In genomic region chr8:91806720-91807241, GRCm38 (mm10) we compare ENCODE assay signal across 11 mouse cellular contexts. TPM values are rescaled to one million over a fixed set of nuclear protein-coding genes. Genes with fewer than 3 reads are reported as not detected.
DNase-seq lines count a peak whose midpoint lies in the region; ATAC-seq and TF ChIP-seq lines count a peak whose summit lies in the region.
"Had no signal": no experiment of that assay in that cellular context is flagged by ENCODE, and none has a peak within 500 bp of the region (broad histone marks: within the 10 kb centered on the region; RNA-seq: fewer than 3 reads in every experiment).

No protein-coding gene starts in this region.

- H3K9me3 ChIP-seq in hindbrain, postnatal 0 days (ENCODE audit: low read length) = no peaks in the 10 kb centered on the region
- no peaks in the 10 kb centered on the region for H3K9me3 ChIP-seq in lung, embryonic 15.5 days
- no peaks in the 10 kb centered on the region for H3K9me3 ChIP-seq in neural tube, embryonic 13.5 days

- TF ChIP-seq CTCF in hindbrain, postnatal 0 days (IDR thresholded peaks at IDR 0.05; ENCODE audit: low read depth) = no peak

- 0 out of 2 replicates have a peak overlapping the region, but pooled peaks have one; percentile 2 for H3K4me3 ChIP-seq in hindbrain, postnatal 0 days (ENCODE audit: low read length)
- H3K4me3 ChIP-seq in lung, embryonic 15.5 days = peak overlapping the region; percentile 37
- H3K4me3 ChIP-seq in neural tube, embryonic 13.5 days = peak overlapping the region; percentile 30; the same call in 1 of the 2 replicates

- peaks cover 6% of the 10 kb centered on the region; the same call in 1 of the 2 replicates for H3K4me1 ChIP-seq in hindbrain, postnatal 0 days (ENCODE audit: insufficient read depth, low read length)
- peaks cover 24% of the 10 kb centered on the region; the same call in 1 of the 2 replicates for H3K4me1 ChIP-seq in lung, embryonic 15.5 days
- peaks cover 51% of the 10 kb centered on the region for H3K4me1 ChIP-seq in neural tube, embryonic 13.5 days (replicated peaks)

- no peaks in the 10 kb centered on the region for H3K36me3 ChIP-seq in hindbrain, postnatal 0 days (ENCODE audit: insufficient read depth, low read length)
- H3K36me3 ChIP-seq in lung, embryonic 15.5 days = no peaks in the 10 kb centered on the region
- no peaks in the 10 kb centered on the region for H3K36me3 ChIP-seq in neural tube, embryonic 13.5 days

- H3K27me3 ChIP-seq in hindbrain, postnatal 0 days (ENCODE audit: insufficient read depth, low read length) = peaks cover 42% of the 10 kb centered on the region
- peaks cover 81% of the 10 kb centered on the region for H3K27me3 ChIP-seq in lung, embryonic 15.5 days
- peaks cover 85% of the 10 kb centered on the region for H3K27me3 ChIP-seq in neural tube, embryonic 13.5 days

- DNase-seq in kidney, adult 11 months = peak; percentile 33
- no peak for DNase-seq in kidney, adult 18-20 months
- DNase-seq in hindbrain, postnatal 0 days (ENCODE audit: low spot score) = peak; percentile 4
- no peak for DNase-seq in gastrocnemius, adult 18-20 months (ENCODE audit: low spot score)
- DNase-seq in layer of hippocampus, adult 8-10 months (ENCODE audit: low spot score in 2 of 2) = no peak
- DNase-seq in layer of hippocampus, adult 9-10 months (ENCODE audit: low spot score) = no peak
- DNase-seq: adrenal gland, postnatal 36 days; cerebellum, postnatal 36 days; liver had no signal

- peak overlapping the region; percentile 48; the same call in 1 of the 2 replicates for H3K4me2 ChIP-seq in hindbrain, postnatal 0 days (ENCODE audit: low read depth, low read length)
- peak overlapping the region; percentile 96 for H3K4me2 ChIP-seq in lung, embryonic 15.5 days
- peak overlapping the region; percentile 52 for H3K4me2 ChIP-seq in neural tube, embryonic 13.5 days

- peak overlapping the region; percentile 38; the same call in 1 of the 2 replicates for H3K27ac ChIP-seq in hindbrain, postnatal 0 days
- H3K27ac ChIP-seq in lung, embryonic 15.5 days = peak overlapping the region; percentile 92
- H3K27ac ChIP-seq in neural tube, embryonic 13.5 days (replicated peaks) = no peak overlapping the region

- H3K9ac ChIP-seq in hindbrain, postnatal 0 days (replicated peaks; ENCODE audit: low read length) = no peak overlapping the region
- 0 out of 2 replicates have a peak overlapping the region, but pooled peaks have one; percentile 25 for H3K9ac ChIP-seq in lung, embryonic 15.5 days
- peak overlapping the region; percentile 9; the same call in 1 of the 2 replicates for H3K9ac ChIP-seq in neural tube, embryonic 13.5 days

- ATAC-seq in hindbrain, postnatal 0 days = no peak
- ATAC-seq in lung, embryonic 15.5 days (ENCODE audit: borderline replicate concordance, extremely low read depth, low FRiP score, low TSS enrichment) = no peak
- no peak for ATAC-seq in neural tube, embryonic 13.5 days (ENCODE audit: low read depth)

- WGBS in hindbrain, postnatal 0 days = 23% methylated on average over 12 of the region's 12 CpGs
- 7% methylated on average over 12 of the region's 12 CpGs for WGBS in lung, embryonic 15.5 days
- whole genome bisulfite sequencing in neural tube, embryonic 13.5 days = 7% methylated on average over 12 of the region's 12 CpGs

RNA-seq across cellular contexts. Expression of gene Irx3, which starts 4.9 kb away (rescaled TPM):
- total RNA-seq in hindbrain, postnatal 0 days (2014; rRNA removed) = 17.1 and 22.9 TPM in 2 replicates
- 11.3 and 11.7 TPM in 2 replicates for polyA plus RNA-seq in hindbrain, postnatal 0 days (2015; fragmentation: Nextera tagmentation; extraction: Ambion mirVana)
- polyA plus RNA-seq in lung, embryonic 15.5 days (2015; fragmentation: Nextera tagmentation; extraction: Ambion mirVana) = 32.6 and 33.9 TPM in 2 replicates
- 6.8 and 9.9 TPM in 2 replicates for polyA plus RNA-seq in neural tube, embryonic 13.5 days (2015; fragmentation: Nextera tagmentation; extraction: Ambion mirVana)
- 1 to 10 TPM; 4.5 TPM for total RNA-seq in gastrocnemius, adult 18-20 months (2021)
- under 1 TPM; 0.23 to 0.71 (median 0.47) TPM for total RNA-seq in layer of hippocampus, adult 8-10 months (2022)

Comparison
In these comparisons a context has a peak if more than half of its experiments do, and no peak if none do; other contexts are left out.
1. DNase-seq: peak in kidney, adult 11 months (single experiment) and hindbrain, postnatal 0 days (single experiment); none in kidney, adult 18-20 months (single experiment), gastrocnemius, adult 18-20 months (single experiment), layer of hippocampus, adult 8-10 months (0 of 2) and layer of hippocampus, adult 9-10 months (single experiment).
2. Peak in every context shown above with its lines, with median percentiles within 50 percentile points of each other: H3K4me2 ChIP-seq and H3K4me3 ChIP-seq.